Mouse (Mus musculus) kidney, embryonic 16.5 days (tissue): Measurements from ENCODE around the gene Glycam1. TPM values are rescaled to one million over a fixed set of nuclear protein-coding genes. Genes with fewer than 3 reads are reported as not detected.

Source experiments
- ATAC-seq: fragments of 200-750 bp; cut with Nextera tagmentation; 2 replicates; pipeline ENCODE4 v1.8.0; 2017; ENCODE audit warnings: moderate TSS enrichment; ENCODE audit not compliant: low FRiP score, low TSS enrichment
- H3K27ac ChIP-seq: fragments of 300-500 bp; sonication (generic); 2 replicates; pipeline ENCODE4 v1.5.1; 2014; ENCODE audit warnings: low read length
- H3K27me3 ChIP-seq: fragments of 300-500 bp; sonication (generic); 2 replicates; pipeline ENCODE4 v1.6.1; 2014; ENCODE audit warnings: low read length, control low read depth, mixed read lengths; ENCODE audit not compliant: insufficient read depth
- H3K36me3 ChIP-seq: fragments of 300-500 bp; sonication (generic); 2 replicates; pipeline ENCODE4 v1.6.1; 2014; ENCODE audit warnings: low read length, control low read depth, mixed read lengths; ENCODE audit not compliant: insufficient read depth
- H3K4me1 ChIP-seq: fragments of 300-500 bp; sonication (generic); 2 replicates; pipeline ENCODE4 v1.6.1; 2014; ENCODE audit warnings: low read length, control low read depth, mixed read lengths; ENCODE audit not compliant: insufficient read depth
- H3K4me2 ChIP-seq: fragments of 300-500 bp; sonication (generic); replicated peaks from 2 replicates; pipeline ENCODE4 v1.6.1; 2014; ENCODE audit warnings: low read depth, low read length
- H3K4me3 ChIP-seq: fragments of 300-500 bp; sonication (generic); 2 replicates; pipeline ENCODE4 v1.5.1; 2014; ENCODE audit warnings: mild to moderate bottlenecking, low read length
- H3K9ac ChIP-seq: fragments of 300-500 bp; sonication (generic); replicated peaks from 2 replicates; pipeline ENCODE4 v1.6.1; 2014; ENCODE audit warnings: low read length
- H3K9me3 ChIP-seq: fragments of 300-500 bp; sonication (generic); 2 replicates; pipeline ENCODE4 v1.6.1; 2016; ENCODE audit warnings: low read length, control low read depth
- WGBS: fragments of 180-500 bp; shearing (Covaris S2); extraction: QIAGEN DNeasy Blood & Tissue Kit; methylation state at CpG from one replicate; pipeline ENCODE4 v1.1.7; 2014; 5-methylcytosine and 5-hydroxymethylcytosine counted together
- polyA plus RNA-seq: library from polyadenylated mRNA; unstranded; fragments of >200 nt; fragmentation: Nextera tagmentation; extraction: Ambion mirVana; gene quantifications from 2 replicates; pipeline ENCODE4 v1.2.1, GENCODE M21; 2015

Gene Glycam1
- polyA plus RNA-seq, 1 experiment from 2014 or later, result not detected

DNA sequence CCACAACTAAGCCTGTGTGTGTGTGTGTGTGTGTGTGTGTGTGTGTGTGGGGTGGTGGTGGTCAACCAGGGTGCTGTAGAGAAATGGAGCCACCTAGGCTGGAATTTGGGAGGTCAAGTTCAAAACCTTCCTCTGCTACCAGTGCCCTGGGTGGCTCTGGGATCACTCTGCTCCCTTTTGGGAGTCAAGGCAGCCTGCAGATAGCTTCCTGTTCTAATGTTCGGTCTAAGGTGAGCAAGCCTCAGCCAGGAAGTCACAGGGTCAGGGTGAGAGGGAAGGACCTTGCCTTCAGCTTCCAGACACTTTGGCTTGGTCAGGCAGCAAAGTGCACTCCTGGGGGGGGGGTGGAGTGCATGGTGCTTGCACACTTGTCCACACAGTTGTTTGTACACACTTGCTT, 24.2 kb downstream of the Glycam1 start:
- no peak for ATAC-seq
- 31% methylated on average over 1 of the region's 1 CpGs for WGBS
- H3K4me2 ChIP-seq, result no peak overlapping the region
- H3K36me3 ChIP-seq, result no peaks in the 10 kb centered on the region
- H3K27me3 ChIP-seq, result peaks cover 23% of the 10 kb centered on the region
- no peaks in the 10 kb centered on the region for H3K9me3 ChIP-seq
- H3K9ac ChIP-seq, result no peak overlapping the region
- no peak overlapping the region for H3K4me3 ChIP-seq
- peaks cover 27% of the 10 kb centered on the region for H3K4me1 ChIP-seq
- no peak overlapping the region for H3K27ac ChIP-seq

DNA sequence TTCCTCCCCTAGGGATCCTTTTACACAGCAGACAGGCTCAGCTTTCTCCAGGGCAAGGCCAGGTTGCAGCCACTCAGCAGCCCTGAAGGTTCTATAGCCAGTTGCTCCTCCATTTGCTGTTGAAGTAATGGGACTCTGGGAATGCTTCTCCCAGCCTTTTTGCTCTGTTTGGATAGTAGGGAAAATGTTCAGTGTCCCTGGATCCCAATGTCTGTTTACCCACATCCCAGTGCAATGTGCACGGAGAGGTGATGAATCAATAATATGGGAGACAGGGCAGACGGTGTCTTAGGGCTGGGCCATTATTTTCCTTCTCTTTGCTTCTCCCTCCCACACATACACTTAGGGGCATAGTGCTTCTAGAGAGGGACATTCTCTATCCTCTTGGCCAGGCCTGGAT, 25.6 kb downstream of the Glycam1 start:
- 28% methylated on average over 2 of the region's 2 CpGs for WGBS

DNA sequence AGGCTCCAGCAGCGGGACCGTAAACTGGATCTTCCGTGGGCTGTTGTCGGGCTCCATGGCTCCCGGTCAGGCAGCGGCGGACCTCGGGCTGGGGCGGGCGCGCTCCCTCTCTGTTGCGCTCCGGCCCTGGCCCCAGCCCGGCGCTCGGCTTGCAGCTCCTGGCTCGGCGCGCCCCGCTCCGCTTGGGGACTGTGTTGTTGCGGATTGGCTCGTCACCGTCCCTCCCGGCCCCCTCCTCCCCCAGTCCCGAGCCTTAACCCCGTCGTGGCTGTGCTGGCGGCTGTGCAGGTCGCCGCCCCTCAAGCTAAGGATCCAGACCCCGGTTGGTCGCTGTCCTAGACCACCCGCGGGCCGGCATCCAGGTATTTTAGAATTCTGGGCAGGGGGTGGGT, 27.1 kb downstream of the Glycam1 start, which contains the start of gene Ppp1r1a:
Gene Ppp1r1a, minus strand, starts transcription at position 182 of the 392 bp plus-strand sequence.
- Histone ChIP-seq H3K27ac (no peak within 1 kb of the TSS), H3K27me3 (peaks cover 26% of the 10 kb centered on the region), H3K4me1 (peaks cover 27% of the 10 kb centered on the region), H3K9ac (peak within 1 kb of the TSS; percentile 72), H3K4me3 (peak within 1 kb of the TSS; percentile 70), H3K4me2 (peak within 1 kb of the TSS; percentile 72), H3K9me3 (no peaks in the 10 kb centered on the region), H3K36me3 (no peaks in the 10 kb centered on the region)
- ATAC-seq, result peak; percentile 80
- under 1% methylated on average over 34 of the region's 36 CpGs for WGBS

More for the DNA sequence above, 25.6 kb downstream of the Glycam1 start:
- no peak overlapping the region for H3K4me2 ChIP-seq
- no peak for ATAC-seq
- H3K27ac ChIP-seq, result no peak overlapping the region; the same call in 1 of the 2 replicates
- H3K27me3 ChIP-seq, result peaks cover 26% of the 10 kb centered on the region
- H3K4me1 ChIP-seq, result peaks cover 27% of the 10 kb centered on the region
- H3K36me3 ChIP-seq, result no peaks in the 10 kb centered on the region
- H3K9ac ChIP-seq, result no peak overlapping the region
- H3K9me3 ChIP-seq, result no peaks in the 10 kb centered on the region
- H3K4me3 ChIP-seq, result no peak overlapping the region

DNA sequence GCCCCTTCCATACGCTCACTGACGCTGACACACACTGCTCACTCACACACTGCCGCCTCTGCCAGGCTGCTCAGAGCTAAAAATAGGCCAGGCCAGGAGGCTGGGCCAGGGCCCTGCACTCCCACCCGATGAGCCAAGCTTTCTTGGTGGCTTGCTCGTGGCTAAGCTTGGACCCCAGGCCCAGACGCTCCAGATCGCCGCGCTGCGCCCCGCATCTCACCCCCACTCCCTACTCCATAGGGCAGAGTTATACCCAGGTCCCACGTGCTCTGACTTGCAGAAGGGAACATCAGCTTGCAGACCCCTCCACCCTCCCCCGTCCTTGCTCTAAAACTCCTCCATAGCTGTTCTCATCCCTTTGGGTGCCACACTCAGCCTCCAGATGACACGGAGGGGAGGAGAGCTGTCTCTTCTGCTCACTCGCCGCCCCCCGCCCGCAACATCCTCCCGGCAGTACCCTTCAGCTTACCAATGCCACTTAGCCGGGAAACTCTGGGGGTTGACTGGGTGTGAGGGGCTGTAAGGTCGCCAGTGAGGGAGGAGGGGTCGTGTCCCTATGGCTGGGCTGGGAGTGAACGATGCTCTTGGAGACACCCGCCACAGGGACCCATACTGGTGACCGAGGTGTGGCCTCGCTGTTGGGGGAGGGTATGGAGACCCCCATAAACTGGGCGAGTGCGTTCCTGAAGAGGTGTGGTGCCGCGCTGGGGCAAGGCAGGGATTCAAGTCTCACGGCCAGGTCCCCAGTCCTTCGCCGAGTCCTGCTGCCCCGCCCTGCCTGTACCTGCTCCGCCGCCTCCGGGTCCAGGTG, 27.7 kb downstream of the Glycam1 start:
- Histone ChIP-seq H3K36me3 (no peaks in the 10 kb centered on the region), H3K9ac (peak overlapping the region; percentile 72), H3K27ac (no peak overlapping the region), H3K4me3 (peak overlapping the region; percentile 70), H3K4me2 (peak overlapping the region; percentile 72), H3K4me1 (peaks cover 27% of the 10 kb centered on the region), H3K9me3 (no peaks in the 10 kb centered on the region), H3K27me3 (peaks cover 26% of the 10 kb centered on the region)
- WGBS, result under 1% methylated on average over 37 of the region's 37 CpGs
- ATAC-seq, result peak; percentile 50

DNA sequence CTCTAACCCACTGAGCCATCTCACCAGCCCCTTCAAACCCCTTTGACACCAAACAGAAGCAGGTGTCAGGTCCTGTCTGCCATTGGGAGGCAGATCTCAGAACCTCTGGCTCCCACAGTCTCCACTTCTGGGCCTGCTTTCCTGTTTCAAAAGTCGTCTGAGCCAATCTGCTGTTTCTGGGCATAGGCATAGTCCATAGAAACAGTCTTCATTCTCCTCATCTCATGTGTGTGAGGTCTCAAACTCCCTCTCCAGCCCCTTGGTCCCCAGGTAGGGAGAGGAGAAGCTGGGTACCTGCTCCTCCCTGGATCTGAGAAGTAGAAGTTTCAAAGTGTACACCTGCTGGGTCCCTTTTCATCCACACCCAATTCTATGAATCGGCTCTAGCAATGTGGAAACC, 28.4 kb downstream of the Glycam1 start:
- 49% methylated on average over 2 of the region's 2 CpGs for WGBS
- Histone ChIP-seq H3K27ac (no peak overlapping the region), H3K4me1 (peaks cover 27% of the 10 kb centered on the region), H3K4me3 (peak overlapping the region; percentile 70), H3K4me2 (peak overlapping the region; percentile 72), H3K27me3 (peaks cover 26% of the 10 kb centered on the region), H3K9me3 (no peaks in the 10 kb centered on the region), H3K36me3 (no peaks in the 10 kb centered on the region), H3K9ac (no peak overlapping the region)
- ATAC-seq, result no peak

DNA sequence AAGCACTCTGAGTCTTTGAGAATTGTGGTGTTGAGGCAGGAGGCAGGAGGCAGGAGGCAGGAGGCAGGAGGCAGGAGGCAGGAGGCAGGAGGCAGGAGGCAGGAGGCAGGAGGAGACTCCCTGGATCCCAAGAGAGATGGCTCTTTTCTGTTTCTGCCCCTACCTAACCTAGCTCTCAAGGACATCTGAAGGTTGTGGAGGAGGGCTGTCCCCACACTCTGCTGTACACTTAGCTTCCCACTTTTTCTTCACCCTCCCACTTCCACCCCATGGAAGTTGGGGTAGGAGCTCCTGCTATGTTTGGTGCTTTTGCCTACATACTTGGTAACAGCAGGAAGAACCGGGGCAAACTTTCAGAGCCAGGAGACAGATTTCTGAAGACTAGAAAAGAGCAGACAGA, 29.1 kb downstream of the Glycam1 start:
- Histone ChIP-seq H3K36me3 (no peaks in the 10 kb centered on the region), H3K9me3 (no peaks in the 10 kb centered on the region), H3K27me3 (peaks cover 24% of the 10 kb centered on the region), H3K27ac (no peak overlapping the region), H3K4me2 (no peak overlapping the region), H3K4me1 (peaks cover 24% of the 10 kb centered on the region), H3K9ac (no peak overlapping the region), H3K4me3 (no peak overlapping the region)
- no peak for ATAC-seq
- WGBS, result 73% methylated on average over 1 of the region's 1 CpGs

DNA sequence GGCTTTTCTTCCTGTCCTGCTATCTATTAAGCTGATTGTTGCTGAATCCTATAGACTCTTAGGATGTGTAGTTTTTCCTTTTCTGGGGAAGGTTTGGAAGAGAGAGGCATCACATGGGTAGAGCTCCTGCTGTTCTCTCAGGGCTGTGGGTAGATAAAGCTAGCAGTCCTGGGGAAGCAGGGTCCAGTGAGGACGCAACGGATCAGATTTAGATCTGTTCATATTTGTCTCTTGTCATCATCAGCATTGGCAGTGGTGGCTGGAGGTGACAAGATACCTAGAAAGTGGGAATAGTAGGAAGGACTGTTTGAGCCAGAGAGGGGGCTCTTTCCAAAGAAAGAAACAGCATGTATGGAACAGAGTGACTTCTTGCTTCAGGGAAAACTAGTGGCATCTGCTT, 29.9 kb downstream of the Glycam1 start:
- H3K36me3 ChIP-seq, result no peaks in the 10 kb centered on the region
- peaks cover 19% of the 10 kb centered on the region for H3K4me1 ChIP-seq
- 92% methylated on average over 2 of the region's 2 CpGs for WGBS
- H3K9me3 ChIP-seq, result no peaks in the 10 kb centered on the region
- no peak overlapping the region for H3K27ac ChIP-seq
- H3K27me3 ChIP-seq, result peaks cover 22% of the 10 kb centered on the region
- no peak overlapping the region for H3K4me3 ChIP-seq
- no peak for ATAC-seq
- no peak overlapping the region for H3K4me2 ChIP-seq
- no peak overlapping the region for H3K9ac ChIP-seq

DNA sequence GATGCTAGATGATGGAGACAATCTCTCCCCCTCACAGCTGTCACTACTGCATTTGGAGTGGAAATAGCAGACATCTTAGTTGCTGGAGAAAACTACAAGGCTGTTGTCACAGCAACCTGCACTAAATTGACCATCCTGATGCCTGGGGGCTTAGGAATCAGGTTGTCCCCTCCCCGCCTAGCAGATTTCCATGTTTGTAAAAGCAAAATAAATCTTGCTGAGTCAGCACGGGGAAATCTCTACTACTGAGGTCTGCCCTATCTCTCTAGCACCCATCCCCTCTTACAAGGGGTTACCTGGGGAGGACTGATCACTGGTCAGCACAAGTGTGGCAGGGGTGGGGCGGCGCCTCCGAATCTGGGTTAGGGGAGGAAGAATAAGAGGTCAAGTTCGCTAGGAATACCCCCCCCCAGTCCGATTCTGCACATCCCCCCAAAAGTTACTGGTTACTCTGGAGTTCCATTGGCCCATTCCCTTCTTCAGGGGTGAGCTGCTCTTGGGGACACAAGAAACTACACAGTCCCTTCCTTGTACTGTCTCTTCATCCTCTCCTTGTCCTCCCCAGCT, 30.7 kb downstream of the Glycam1 start:
- Histone ChIP-seq H3K9ac (no peak overlapping the region), H3K4me3 (no peak overlapping the region), H3K9me3 (no peaks in the 10 kb centered on the region), H3K27ac (no peak overlapping the region), H3K4me2 (no peak overlapping the region), H3K36me3 (no peaks in the 10 kb centered on the region), H3K4me1 (peaks cover 16% of the 10 kb centered on the region), H3K27me3 (peaks cover 22% of the 10 kb centered on the region)
- no peak for ATAC-seq
- 81% methylated on average over 7 of the region's 7 CpGs for WGBS

DNA sequence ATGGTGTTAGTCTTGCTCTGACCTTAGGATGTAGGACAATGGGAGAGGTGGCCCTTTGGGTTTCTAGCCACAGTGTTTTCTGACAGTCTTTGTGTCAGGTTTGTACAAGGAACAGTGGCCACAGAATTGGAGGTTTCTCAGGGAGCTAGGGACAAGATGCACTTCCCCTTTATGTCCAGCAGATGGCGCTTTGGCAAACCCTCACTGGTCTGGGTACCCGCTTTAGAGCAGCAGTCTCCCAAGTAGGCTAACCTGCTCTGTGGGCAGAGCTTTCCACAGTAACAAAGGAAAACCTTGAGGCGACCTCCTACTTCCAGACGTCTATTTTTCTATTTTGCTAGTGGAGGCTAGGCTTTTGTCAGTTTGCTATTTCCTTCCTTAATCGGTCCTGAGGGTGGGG, 34.5 kb downstream of the Glycam1 start:
- no peak overlapping the region for H3K4me2 ChIP-seq
- no peak overlapping the region for H3K4me3 ChIP-seq
- WGBS, result 8% methylated on average over 5 of the region's 5 CpGs
- no peaks in the 10 kb centered on the region for H3K36me3 ChIP-seq
- H3K4me1 ChIP-seq, result no peaks in the 10 kb centered on the region
- H3K27ac ChIP-seq, result no peak overlapping the region
- no peak overlapping the region for H3K9ac ChIP-seq
- ATAC-seq, result peak; percentile 68
- 0 out of 2 replicates have a peak, but pooled peaks cover 4% of the 10 kb centered on the region for H3K27me3 ChIP-seq
- no peaks in the 10 kb centered on the region for H3K9me3 ChIP-seq

DNA sequence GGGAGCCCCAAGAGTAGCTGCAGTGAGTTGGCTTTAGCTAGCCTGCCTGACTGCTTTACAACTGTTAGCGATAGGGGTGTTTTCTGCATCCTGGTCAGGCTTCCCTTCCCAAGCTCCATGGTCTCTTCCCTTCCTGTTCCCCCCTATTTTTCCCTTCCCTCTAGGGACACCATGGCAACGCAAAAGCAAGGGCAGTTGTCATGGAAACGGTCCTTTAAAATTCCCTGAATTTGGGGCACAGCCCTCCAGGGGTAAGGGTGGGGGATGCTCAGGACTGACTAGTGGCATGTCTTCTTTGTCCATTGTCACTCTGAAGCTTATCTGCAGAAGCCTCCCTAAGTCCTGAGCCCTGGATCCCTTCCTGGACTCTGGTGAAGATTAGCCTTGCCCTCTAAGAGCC, 41.7 kb downstream of the Glycam1 start:
- no peak overlapping the region for H3K4me2 ChIP-seq
- no peak overlapping the region for H3K9ac ChIP-seq
- no peak overlapping the region for H3K27ac ChIP-seq
- H3K9me3 ChIP-seq, result no peaks in the 10 kb centered on the region
- H3K27me3 ChIP-seq, result no peaks in the 10 kb centered on the region
- H3K36me3 ChIP-seq, result no peaks in the 10 kb centered on the region
- ATAC-seq, result no peak
- H3K4me1 ChIP-seq, result peaks cover 20% of the 10 kb centered on the region
- WGBS, result 72% methylated on average over 3 of the region's 3 CpGs
- no peak overlapping the region for H3K4me3 ChIP-seq
